Comparison of ENCODE assay signal across 27 mouse cellular contexts in genomic region chr6:113904406-113904805, GRCm38 (mm10).
A peak's percentile ranks its signal among the peaks of the same experiment; 100 is the strongest.
DNase-seq lines count a peak whose midpoint lies in the region; ATAC-seq and TF ChIP-seq lines count a peak whose summit lies in the region.
"Had no signal": no experiment of that assay in that cellular context is flagged by ENCODE, and none has a peak within 500 bp of the region (broad histone marks: within the 10 kb centered on the region; RNA-seq: fewer than 3 reads in every experiment).

No protein-coding gene starts in this region.

- peak; percentile 10 for DNase-seq in cerebellum, adult 9-11 months
- DNase-seq in cerebellum, postnatal 4 days (ENCODE audit: low spot score in 2 of 2): no peak
- DNase-seq in hindbrain, postnatal 0 days (ENCODE audit: low spot score): peak; percentile 61
- no peak for DNase-seq in hindbrain, embryonic 10.5 days (ENCODE audit: low spot score)
- DNase-seq in midbrain, embryonic 14.5 days: peak; percentile 25
- peak; percentile 56 for DNase-seq in brain, embryonic 14.5 days (ENCODE audit: low read depth)
- DNase-seq: adrenal gland, adult 8-10 months; adrenal gland, postnatal 14 days; adrenal gland, postnatal 36 days; B cell, adult 2 months; cerebellum, adult 11-12 months; cerebellum, adult 2 months; cerebellum, adult 9-10 months; cerebellum, postnatal 25 days; embryo, embryonic 11 days had no signal

- H3K4me3 ChIP-seq in hindbrain, postnatal 0 days (ENCODE audit: low read length): no peak overlapping the region
- H3K4me3 ChIP-seq in hindbrain, embryonic 10.5 days: no peak overlapping the region
- no peak overlapping the region for H3K4me3 ChIP-seq in midbrain, embryonic 14.5 days (replicated peaks; ENCODE audit: low read depth, low read length)
- H3K4me3 ChIP-seq in midbrain, embryonic 16.5 days (ENCODE audit: low read depth, low read length): no peak overlapping the region
- H3K4me3 ChIP-seq: embryonic facial prominence, embryonic 13.5 days; embryonic facial prominence, embryonic 15.5 days; erythroblast, embryonic 14.5 days; forebrain, embryonic 10.5 days; forebrain, embryonic 12.5 days had no signal

- TF ChIP-seq POLR2A in brain, embryonic 14.5 days (IDR thresholded peaks at IDR 0.05; ENCODE audit: borderline replicate concordance, extremely low read depth, insufficient read depth, insufficient read length, poor library complexity, severe bottlenecking): no peak

- no peaks in the 10 kb centered on the region for H3K36me3 ChIP-seq in hindbrain, postnatal 0 days (ENCODE audit: insufficient read depth, low read length)
- no peaks in the 10 kb centered on the region for H3K36me3 ChIP-seq in hindbrain, embryonic 10.5 days
- H3K36me3 ChIP-seq in midbrain, embryonic 14.5 days (ENCODE audit: control insufficient read depth, insufficient read depth, low read length): no peaks in the 10 kb centered on the region
- no peaks in the 10 kb centered on the region for H3K36me3 ChIP-seq in midbrain, embryonic 16.5 days (ENCODE audit: control insufficient read depth, insufficient read depth, low read length)
- H3K36me3 ChIP-seq: embryonic facial prominence, embryonic 13.5 days; embryonic facial prominence, embryonic 15.5 days; forebrain, embryonic 10.5 days; forebrain, embryonic 12.5 days; G1E had no signal

- no peaks in the 10 kb centered on the region for H3K4me1 ChIP-seq in hindbrain, postnatal 0 days (ENCODE audit: insufficient read depth, low read length)
- peaks cover 4% of the 10 kb centered on the region; the same call in 1 of the 2 replicates for H3K4me1 ChIP-seq in hindbrain, embryonic 10.5 days (replicated peaks)
- no peaks in the 10 kb centered on the region for H3K4me1 ChIP-seq in midbrain, embryonic 14.5 days (ENCODE audit: control insufficient read depth, insufficient read depth, low read length)
- H3K4me1 ChIP-seq in midbrain, embryonic 16.5 days (ENCODE audit: control insufficient read depth, insufficient read depth, low read length): no peaks in the 10 kb centered on the region
- H3K4me1 ChIP-seq: embryonic facial prominence, embryonic 13.5 days; embryonic facial prominence, embryonic 15.5 days; forebrain, embryonic 10.5 days; forebrain, embryonic 12.5 days had no signal

- no peaks in the 10 kb centered on the region for H3K9me3 ChIP-seq in hindbrain, postnatal 0 days (ENCODE audit: low read length)
- H3K9me3 ChIP-seq in hindbrain, embryonic 10.5 days: no peaks in the 10 kb centered on the region
- no peaks in the 10 kb centered on the region for H3K9me3 ChIP-seq in midbrain, embryonic 14.5 days (ENCODE audit: control insufficient read depth, low read length)
- no peaks in the 10 kb centered on the region for H3K9me3 ChIP-seq in midbrain, embryonic 16.5 days (replicated peaks; ENCODE audit: control insufficient read depth, low read length, poor library complexity, severe bottlenecking)
- H3K9me3 ChIP-seq: embryonic facial prominence, embryonic 13.5 days; embryonic facial prominence, embryonic 15.5 days; forebrain, embryonic 10.5 days; forebrain, embryonic 12.5 days had no signal

- no peaks in the 10 kb centered on the region for H3K27me3 ChIP-seq in hindbrain, postnatal 0 days (ENCODE audit: insufficient read depth, low read length)
- no peaks in the 10 kb centered on the region for H3K27me3 ChIP-seq in hindbrain, embryonic 10.5 days (ENCODE audit: insufficient read depth, poor library complexity, severe bottlenecking)
- no peaks in the 10 kb centered on the region for H3K27me3 ChIP-seq in midbrain, embryonic 14.5 days (ENCODE audit: control insufficient read depth, insufficient read depth, low read length)
- no peaks in the 10 kb centered on the region for H3K27me3 ChIP-seq in midbrain, embryonic 16.5 days (ENCODE audit: control insufficient read depth, insufficient read depth, low read depth, low read length)
- H3K27me3 ChIP-seq: embryonic facial prominence, embryonic 15.5 days had no signal

- no peak overlapping the region for H3K27ac ChIP-seq in hindbrain, postnatal 0 days
- no peak overlapping the region for H3K27ac ChIP-seq in hindbrain, embryonic 10.5 days
- H3K27ac ChIP-seq in midbrain, embryonic 14.5 days (replicated peaks; ENCODE audit: low read depth, low read length): no peak overlapping the region
- H3K27ac ChIP-seq in midbrain, embryonic 16.5 days (ENCODE audit: low read length): no peak overlapping the region
- H3K27ac ChIP-seq: embryonic facial prominence, embryonic 13.5 days; embryonic facial prominence, embryonic 15.5 days; forebrain, embryonic 10.5 days; forebrain, embryonic 12.5 days had no signal

- 36% methylated on average over 5 of the region's 5 CpGs for WGBS in hindbrain, postnatal 0 days
- WGBS in hindbrain, embryonic 10.5 days: 79% methylated on average over 5 of the region's 5 CpGs
- WGBS in midbrain, embryonic 14.5 days: 49% methylated on average over 5 of the region's 5 CpGs
- WGBS in midbrain, embryonic 16.5 days: 52% methylated on average over 5 of the region's 5 CpGs

- no peak overlapping the region for H3K4me2 ChIP-seq in hindbrain, postnatal 0 days (ENCODE audit: low read depth, low read length)
- no peak overlapping the region for H3K4me2 ChIP-seq in midbrain, embryonic 14.5 days (ENCODE audit: low read length)
- no peak overlapping the region for H3K4me2 ChIP-seq in midbrain, embryonic 16.5 days (ENCODE audit: low read length)
- H3K4me2 ChIP-seq: embryonic facial prominence, embryonic 13.5 days; embryonic facial prominence, embryonic 15.5 days; forebrain, embryonic 12.5 days had no signal

- no peak overlapping the region for H3K9ac ChIP-seq in hindbrain, postnatal 0 days (replicated peaks; ENCODE audit: low read length)
- no peak overlapping the region for H3K9ac ChIP-seq in midbrain, embryonic 14.5 days (replicated peaks; ENCODE audit: low read length)
- H3K9ac ChIP-seq in midbrain, embryonic 16.5 days (ENCODE audit: low read depth, low read length): no peak overlapping the region
- H3K9ac ChIP-seq: embryonic facial prominence, embryonic 13.5 days; embryonic facial prominence, embryonic 15.5 days; forebrain, embryonic 12.5 days had no signal

- no peak for ATAC-seq in hindbrain, postnatal 0 days
- ATAC-seq in midbrain, embryonic 14.5 days (ENCODE audit: low FRiP score, low TSS enrichment): no peak
- ATAC-seq in midbrain, embryonic 16.5 days: no peak
- ATAC-seq: activated CD4-positive, CD25-positive, alpha-beta regulatory T cell, adult 4 months; CD4-positive, CD25-positive, alpha-beta regulatory T cell, adult 4 months; forebrain, embryonic 14.5 days; forebrain, embryonic 16.5 days; Patski had no signal

- no peak for TF ChIP-seq CTCF in hindbrain, postnatal 0 days (IDR thresholded peaks at IDR 0.05; ENCODE audit: low read depth)
- no peak for TF ChIP-seq CTCF in brain, embryonic 14.5 days (IDR thresholded peaks at IDR 0.05; ENCODE audit: borderline replicate concordance, extremely low read depth, insufficient read depth, insufficient read length)

Comparison
In these comparisons a context has a peak if more than half of its experiments do, and no peak if none do; other contexts are left out.
1. DNase-seq: peak in cerebellum, adult 9-11 months (single experiment), hindbrain, postnatal 0 days (single experiment), midbrain, embryonic 14.5 days (single experiment) and brain, embryonic 14.5 days (single experiment); none in cerebellum, postnatal 4 days (0 of 2) and hindbrain, embryonic 10.5 days (single experiment).